Mouse (Mus musculus) retina, adult 2 months (tissue): ENCODE results near the gene Stam.
"Not testable (repeated sequence)": the region's sequence is repeated elsewhere in the genome, so short reads cannot be mapped to it uniquely, and the experiment has no call there.

Experiments used
- DNase-seq: peaks from one replicate; pipeline ENCODE4 v3.0.0-alpha.2; 2012; ENCODE audit warnings: low read depth, low spot score

The Stam gene

GRCm38 (mm10) chr2:14191601-14192000, 117.7 kb downstream of the Stam start:
- DNase-seq = no peak

GRCm38 (mm10) chr2:14192046-14192445, 118.1 kb downstream of the Stam start:
- DNase-seq = no peak

GRCm38 (mm10) chr2:14198325-14198903, 124.5 kb downstream of the Stam start:
- not testable (repeated sequence) for DNase-seq
